Mouse (Mus musculus) frontal cortex, adult (tissue): Measurements from ENCODE around the gene Actrt1.

Source experiments
- ATAC-seq: cut with Nextera tagmentation; 2 replicates; pipeline ENCODE4 v1.9.2; 2017; ENCODE audit warnings: mild to moderate bottlenecking, moderate library complexity, mixed read lengths; ENCODE audit not compliant: low TSS enrichment

Gene Actrt1

DNA sequence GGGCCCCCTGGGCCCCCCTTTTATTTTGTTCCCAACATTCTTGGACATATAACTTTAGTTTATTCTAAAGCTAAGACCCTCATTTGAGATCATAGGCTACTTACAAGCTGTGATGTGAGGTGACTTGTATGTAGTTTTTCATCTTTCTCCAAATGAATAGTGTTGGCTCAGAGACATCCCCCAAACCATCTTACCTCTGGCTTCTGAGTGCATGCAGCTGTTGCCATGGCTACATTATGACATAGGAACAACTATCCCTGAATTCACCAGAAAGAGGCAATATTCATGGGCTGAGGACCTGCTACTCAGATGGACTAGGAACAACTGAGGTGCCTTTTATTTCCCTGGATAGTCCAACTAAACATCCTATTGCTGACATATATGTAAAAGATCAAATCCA lies at the start of gene Actrt1:
Gene Actrt1, plus strand, starts transcription at position 301 of the 400 bp plus-strand sequence.
- no peak for ATAC-seq

DNA sequence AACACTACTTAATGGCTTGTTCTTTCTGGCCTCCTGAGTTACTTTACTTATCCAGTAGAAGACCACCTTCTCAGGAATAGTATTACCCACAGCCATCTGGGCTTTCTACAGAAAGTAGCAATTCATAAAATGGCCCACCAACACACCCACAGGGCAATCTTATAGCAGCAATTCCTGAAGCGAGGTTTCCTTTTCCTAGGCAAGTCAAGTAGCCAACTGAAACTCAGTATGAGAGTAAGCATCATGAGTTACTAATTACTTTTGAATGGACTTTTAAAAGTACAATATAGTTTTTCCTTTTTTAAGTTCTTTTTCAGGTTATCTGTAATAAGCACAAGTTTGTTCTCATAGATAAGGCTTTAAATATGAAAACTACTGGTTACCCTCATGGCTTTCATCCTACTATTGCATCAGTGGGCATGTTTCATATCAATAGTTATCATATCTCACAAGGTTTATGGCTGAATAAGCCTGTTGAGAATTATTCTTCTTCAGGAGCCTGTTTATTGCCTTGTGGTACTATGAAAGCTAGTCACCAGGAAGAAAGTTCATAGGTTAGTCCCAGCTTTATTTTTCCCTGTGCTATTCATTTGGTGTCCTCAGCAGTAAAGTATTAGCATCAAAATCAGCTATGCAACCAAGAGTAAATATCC lies 2.8 kb downstream of the Actrt1 start:
- ATAC-seq, result no peak
